Mouse (Mus musculus): ENCODE data around the gene Nme7. TPM values are rescaled to one million over a fixed set of nuclear protein-coding genes. Genes with fewer than 3 reads are reported as not detected.

The Nme7 gene
- 12.7 TPM for polyA plus RNA-seq (2014; fragmentation: Illumina TruSeq; extraction: RNeasy Lipid Tissue Mini Kit (QIAGEN cat#74804); ENCODE audit: low replicate concordance)

DNA sequence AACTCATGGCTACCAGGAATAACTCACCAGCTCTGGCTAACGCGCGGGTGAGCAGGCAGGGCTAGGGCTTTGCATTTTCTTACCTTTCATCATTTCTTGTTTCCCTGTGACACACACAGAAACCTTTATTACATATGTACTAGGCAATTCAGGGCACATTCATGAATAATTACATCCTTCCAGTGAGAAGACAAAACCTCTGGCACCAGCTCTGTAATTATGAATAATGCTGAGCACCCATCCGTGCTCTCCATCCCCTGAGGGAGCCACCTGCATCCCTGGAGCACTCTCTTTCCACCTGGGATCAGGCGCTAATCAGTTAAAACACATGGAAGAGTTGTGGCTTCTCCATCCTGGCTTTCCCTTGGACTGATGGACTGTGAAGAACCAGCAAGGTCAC, at the start of gene Nme7:
Nme7 (plus strand) TSS at position 301 of the 400 bp plus-strand sequence.

DNA sequence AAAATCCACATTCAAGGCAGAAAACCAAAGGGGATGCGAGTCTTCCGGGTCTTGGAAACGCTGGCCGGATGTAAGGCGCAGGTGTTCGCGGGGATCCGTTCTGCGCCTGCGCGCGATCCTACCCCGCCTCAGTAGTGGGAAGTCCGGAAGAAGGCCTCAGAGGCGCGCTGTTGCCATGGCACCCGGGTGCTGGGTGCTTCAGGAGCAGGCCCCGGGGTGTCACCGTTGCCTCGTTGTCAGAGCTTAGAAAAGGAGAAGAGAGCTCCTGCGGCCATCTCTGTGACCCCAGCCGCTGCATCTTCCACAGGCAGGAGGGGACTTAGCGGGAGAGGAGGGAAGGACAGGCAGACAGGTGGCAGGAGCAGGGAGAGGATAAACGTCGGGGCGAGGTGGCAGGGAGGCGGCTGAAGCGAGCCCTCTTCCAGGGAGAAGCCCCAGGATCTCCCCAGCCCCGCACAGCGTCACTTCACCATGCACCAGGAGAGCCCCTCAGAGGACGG, 28.4 kb upstream of the Nme7 start, which contains the start of gene Ccdc181:
Ccdc181 (plus strand) TSS at position 131 of the 500 bp plus-strand sequence.

DNA sequence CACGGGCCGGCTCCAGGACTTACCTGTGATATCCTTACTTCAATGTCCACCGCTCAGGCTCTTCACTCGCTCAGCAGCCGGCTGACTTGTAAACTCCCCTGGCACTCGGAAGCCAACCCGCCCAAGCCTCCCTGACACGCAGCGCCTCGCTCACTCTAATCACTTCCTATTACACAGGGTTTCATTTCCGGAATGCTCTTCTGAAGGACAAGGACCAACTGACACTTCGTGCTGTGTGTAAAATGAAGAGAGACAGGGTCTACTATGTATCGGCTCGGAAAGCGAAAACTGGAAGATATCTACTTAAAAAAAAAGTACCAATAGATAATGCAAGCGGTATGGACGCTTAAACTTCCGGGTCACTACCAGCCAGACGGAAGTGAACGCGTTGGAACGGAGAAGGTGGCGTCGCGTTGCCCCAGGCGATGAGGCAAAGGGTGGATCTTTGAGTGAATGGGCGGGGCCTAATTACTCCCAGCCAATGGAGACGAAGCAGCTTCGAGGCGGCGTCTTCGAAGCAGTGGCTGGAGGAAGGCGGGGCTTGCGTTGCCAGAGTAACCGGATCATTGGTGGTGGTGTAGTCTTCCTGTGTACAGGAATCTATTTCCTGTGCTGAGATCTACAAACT, 3.3 kb downstream of the Nme7 start, which contains the start of gene Blzf1:
Blzf1 (minus strand) TSS at position 366 of the 628 bp plus-strand sequence.

DNA sequence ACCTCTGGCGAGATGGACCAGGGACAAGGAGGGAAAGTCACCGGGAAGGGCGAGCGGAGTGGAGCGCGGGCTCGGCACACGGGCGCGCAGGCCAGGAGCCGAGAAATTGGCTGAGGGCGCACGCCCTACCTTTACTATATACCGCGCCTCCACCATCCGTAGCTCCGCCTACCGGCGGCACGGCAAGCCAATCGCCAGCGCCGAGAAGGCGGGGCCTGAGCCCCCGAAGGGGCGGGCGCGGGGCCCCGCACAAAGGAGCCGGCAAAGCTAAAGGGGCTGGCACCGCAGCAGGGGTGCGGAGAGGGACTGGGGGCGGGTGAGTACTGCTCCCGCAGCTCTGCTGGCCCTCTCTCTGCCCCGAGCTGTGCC, 154.3 kb downstream of the Nme7 start, which contains the start of gene Atp1b1:
Atp1b1 (minus strand) TSS at position 111 of the 369 bp plus-strand sequence.

Other genes with a start within 250 kb of the Nme7 start
- 6.7 TPM for gene Sell, start 242.1 kb upstream of the Nme7 start, polyA plus RNA-seq (2014; fragmentation: Illumina TruSeq; extraction: RNeasy Lipid Tissue Mini Kit (QIAGEN cat#74804); ENCODE audit: low replicate concordance)
- gene Selp, start 188.9 kb upstream of the Nme7 start, polyA plus RNA-seq (2014; fragmentation: Illumina TruSeq; extraction: RNeasy Lipid Tissue Mini Kit (QIAGEN cat#74804); ENCODE audit: low replicate concordance), result 1.6 TPM
- gene F5, start 152.3 kb upstream of the Nme7 start, polyA plus RNA-seq (2014; fragmentation: Illumina TruSeq; extraction: RNeasy Lipid Tissue Mini Kit (QIAGEN cat#74804); ENCODE audit: low replicate concordance), result 2.5 TPM
- 40.6 TPM for gene Slc19a2, start 55.1 kb upstream of the Nme7 start, polyA plus RNA-seq (2014; fragmentation: Illumina TruSeq; extraction: RNeasy Lipid Tissue Mini Kit (QIAGEN cat#74804); ENCODE audit: low replicate concordance)
- 20.9 TPM for gene Ccdc181, start 28.5 kb upstream of the Nme7 start, polyA plus RNA-seq (2014; fragmentation: Illumina TruSeq; extraction: RNeasy Lipid Tissue Mini Kit (QIAGEN cat#74804); ENCODE audit: low replicate concordance)
- gene Blzf1, start 3.4 kb downstream of the Nme7 start, polyA plus RNA-seq (2014; fragmentation: Illumina TruSeq; extraction: RNeasy Lipid Tissue Mini Kit (QIAGEN cat#74804); ENCODE audit: low replicate concordance), result 38.6 TPM
- 3,238 TPM for gene Atp1b1, start 154.2 kb downstream of the Nme7 start, polyA plus RNA-seq (2014; fragmentation: Illumina TruSeq; extraction: RNeasy Lipid Tissue Mini Kit (QIAGEN cat#74804); ENCODE audit: low replicate concordance)

Data from small intestine, adult 10 weeks (tissue).